Mouse (Mus musculus) heart, postnatal 0 days (tissue): ENCODE results near the gene Trim29.

Experiments used
- CTCF ChIP-seq: IDR thresholded peaks from 2 replicates; pipeline ENCODE4 v1.5.1; 2016; ENCODE audit warnings: antibody characterized with exemption, control low read depth, low read depth
- EP300 ChIP-seq: IDR thresholded peaks from 2 replicates; pipeline ENCODE4 v1.6.1; 2016; ENCODE audit warnings: antibody characterized with exemption, low read depth

DNA sequence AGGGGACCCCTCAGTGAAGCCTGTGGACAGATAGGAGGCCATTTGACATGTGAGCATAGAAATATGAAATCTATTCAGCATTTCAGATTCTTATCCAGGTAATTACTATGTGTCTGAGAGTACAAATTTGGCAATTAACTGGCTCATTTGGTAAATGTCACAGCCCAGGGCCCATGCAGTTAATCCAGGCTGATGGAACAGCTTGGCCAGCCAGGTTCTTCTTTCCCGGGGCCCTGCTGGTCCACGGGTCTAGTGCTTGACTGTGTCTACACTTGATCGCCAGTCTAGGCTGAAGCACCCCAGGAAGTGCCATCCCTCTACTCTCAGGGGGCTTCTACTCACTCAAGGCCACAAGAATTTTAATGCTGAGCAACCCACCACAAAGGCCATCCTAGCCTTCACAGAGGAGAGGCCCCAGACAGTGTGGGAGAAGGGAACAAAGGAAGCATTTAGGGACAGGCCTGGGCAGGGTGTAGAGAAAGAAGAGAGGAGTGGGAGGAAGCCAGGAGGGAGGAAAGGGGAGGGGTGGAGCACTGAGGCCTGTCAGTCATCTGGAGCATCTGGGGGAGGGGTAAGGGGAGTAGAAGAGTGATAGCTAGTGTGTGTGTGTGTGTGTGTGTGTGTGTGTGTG, 4.8 kb downstream of the Trim29 start:
- no peak for TF ChIP-seq CTCF
- TF ChIP-seq EP300, result no peak
